ENCODE assay signal across 8 mouse cellular contexts in the genomic region with DNA sequence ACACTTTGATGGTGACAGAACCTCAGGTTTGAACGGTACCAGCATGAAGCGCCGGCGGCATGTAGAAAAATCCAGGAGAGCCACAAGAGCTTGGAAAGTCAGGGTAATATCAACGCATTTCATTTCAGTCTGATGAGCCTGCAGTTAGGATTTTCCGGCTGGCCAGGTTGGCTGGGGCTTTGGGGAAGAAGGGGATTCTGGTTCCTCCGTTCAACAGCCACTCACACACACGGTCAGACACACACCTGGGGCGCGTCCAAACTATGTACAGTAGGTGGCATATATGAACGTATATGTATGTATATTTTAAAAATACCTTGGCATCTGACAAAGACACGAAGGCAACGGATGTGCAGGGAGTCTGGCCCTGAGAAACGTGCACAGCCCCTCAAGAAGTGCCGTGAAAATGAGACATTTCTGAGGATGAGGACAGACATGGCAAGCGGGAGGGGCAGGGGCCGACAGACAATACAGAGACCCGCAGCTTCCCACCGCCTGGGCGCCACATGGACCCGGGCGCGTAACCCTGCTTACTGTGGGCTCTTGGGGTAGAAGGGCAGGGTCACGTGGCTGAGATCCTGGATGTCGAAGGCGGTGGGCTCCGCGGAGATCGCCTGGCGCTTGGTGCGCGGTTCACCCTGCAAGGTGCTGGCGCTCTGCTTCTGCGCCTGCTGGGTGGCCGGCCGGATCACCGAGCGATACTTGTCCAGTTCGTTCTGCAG.
DNase-seq lines count a peak whose midpoint lies in the region; ATAC-seq lines count a peak whose summit lies in the region.

No protein-coding gene starts in this region.

- 6% methylated on average over 39 of the region's 39 CpGs for WGBS in lung, embryonic 15.5 days
- WGBS in embryonic facial prominence, embryonic 10.5 days = 5% methylated on average over 39 of the region's 39 CpGs
- WGBS in heart, embryonic 16.5 days = 12% methylated on average over 39 of the region's 39 CpGs
- WGBS in midbrain, embryonic 15.5 days = 4% methylated on average over 39 of the region's 39 CpGs

- intact Hi-C loops in left cerebral cortex, postnatal 25 days (cut with DNase I) = loop anchor here (5.0 kb wide), 2 partner anchors 146 to 316 kb away; no protein-coding TSS in a partner anchor

- no peak for DNase-seq in lung, postnatal 36 days
- DNase-seq in embryonic facial prominence, embryonic 10.5 days (ENCODE audit: low spot score) = peak; percentile 77
- DNase-seq in left cerebral cortex, postnatal 25 days (ENCODE audit: low spot score in 2 of 2) = peak; percentile 50 to 62
- no peak for DNase-seq in c-Kit-positive CD71-positive TER-119-positive erythroid progenitor cells, embryonic 14.5 days (ENCODE audit: low spot score)

- 0 out of 2 replicates have a peak overlapping the region, but pooled peaks have one; percentile 44 for H3K27ac ChIP-seq in lung, embryonic 15.5 days
- H3K27ac ChIP-seq in embryonic facial prominence, embryonic 10.5 days (replicated peaks) = peak overlapping the region; percentile 81
- H3K27ac ChIP-seq in heart, embryonic 16.5 days (ENCODE audit: low read length) = no peak overlapping the region
- H3K27ac ChIP-seq in midbrain, embryonic 15.5 days = peak overlapping the region; percentile 82

- H3K4me3 ChIP-seq in lung, embryonic 15.5 days = peak overlapping the region; percentile 68
- H3K4me3 ChIP-seq in embryonic facial prominence, embryonic 10.5 days = peak overlapping the region; percentile 82
- H3K4me3 ChIP-seq in heart, embryonic 16.5 days (ENCODE audit: low read length) = peak overlapping the region; percentile 71
- peak overlapping the region; percentile 82 for H3K4me3 ChIP-seq in midbrain, embryonic 15.5 days

- peak overlapping the region; percentile 93 for H3K4me2 ChIP-seq in lung, embryonic 15.5 days
- H3K4me2 ChIP-seq in heart, embryonic 16.5 days (ENCODE audit: low read depth, low read length) = peak overlapping the region; percentile 72
- H3K4me2 ChIP-seq in midbrain, embryonic 15.5 days = peak overlapping the region; percentile 93

- peak; percentile 27 for ATAC-seq in lung, embryonic 15.5 days (ENCODE audit: borderline replicate concordance, extremely low read depth, low FRiP score, low TSS enrichment)
- ATAC-seq in heart, embryonic 16.5 days (replicated peaks; ENCODE audit: extremely low read depth, insufficient read depth, low FRiP score) = no peak; the same call in 1 of the 2 replicates
- peak; percentile 88 for ATAC-seq in midbrain, embryonic 15.5 days (replicated peaks)
- ATAC-seq in monocyte, adult 5-6 weeks (replicated peaks; ENCODE audit: insufficient number of reproducible peaks, low FRiP score, low TSS enrichment, poor library complexity, severe bottlenecking) = no peak

- H3K9ac ChIP-seq in lung, embryonic 15.5 days = peak overlapping the region; percentile 49
- H3K9ac ChIP-seq in heart, embryonic 16.5 days (ENCODE audit: low read length) = peak overlapping the region; percentile 71
- H3K9ac ChIP-seq in midbrain, embryonic 15.5 days = peak overlapping the region; percentile 76

- H3K4me1 ChIP-seq in lung, embryonic 15.5 days = peaks cover 13% of the 10 kb centered on the region
- peaks cover 20% of the 10 kb centered on the region for H3K4me1 ChIP-seq in embryonic facial prominence, embryonic 10.5 days
- H3K4me1 ChIP-seq in heart, embryonic 16.5 days (ENCODE audit: control insufficient read depth, insufficient read depth, low read length) = peaks cover 6% of the 10 kb centered on the region; the same call in 1 of the 2 replicates
- peaks cover 20% of the 10 kb centered on the region for H3K4me1 ChIP-seq in midbrain, embryonic 15.5 days

- H3K36me3 ChIP-seq in lung, embryonic 15.5 days = no peaks in the 10 kb centered on the region
- no peaks in the 10 kb centered on the region for H3K36me3 ChIP-seq in embryonic facial prominence, embryonic 10.5 days (replicated peaks)
- no peaks in the 10 kb centered on the region for H3K36me3 ChIP-seq in heart, embryonic 16.5 days (ENCODE audit: control insufficient read depth, insufficient read depth)
- no peaks in the 10 kb centered on the region for H3K36me3 ChIP-seq in midbrain, embryonic 15.5 days (replicated peaks)

- H3K27me3 ChIP-seq in lung, embryonic 15.5 days = peaks cover 11% of the 10 kb centered on the region; the same call in 1 of the 2 replicates
- H3K27me3 ChIP-seq in embryonic facial prominence, embryonic 10.5 days (replicated peaks; ENCODE audit: low read depth, poor library complexity, severe bottlenecking) = peaks cover 22% of the 10 kb centered on the region
- H3K27me3 ChIP-seq in heart, embryonic 16.5 days (ENCODE audit: control insufficient read depth, insufficient read depth, low read length) = no peaks in the 10 kb centered on the region
- no peaks in the 10 kb centered on the region for H3K27me3 ChIP-seq in midbrain, embryonic 15.5 days (replicated peaks)

- no peaks in the 10 kb centered on the region for H3K9me3 ChIP-seq in lung, embryonic 15.5 days
- H3K9me3 ChIP-seq in embryonic facial prominence, embryonic 10.5 days = no peaks in the 10 kb centered on the region
- H3K9me3 ChIP-seq in heart, embryonic 16.5 days (replicated peaks; ENCODE audit: control insufficient read depth, low read length) = no peaks in the 10 kb centered on the region
- H3K9me3 ChIP-seq in midbrain, embryonic 15.5 days = no peaks in the 10 kb centered on the region

Comparison
In these comparisons a context has a peak if more than half of its experiments do, and no peak if none do; other contexts are left out.
1. ATAC-seq: peak in lung, embryonic 15.5 days (single experiment) and midbrain, embryonic 15.5 days (single experiment); none in heart, embryonic 16.5 days (single experiment) and monocyte, adult 5-6 weeks (single experiment).
2. DNase-seq: peak in embryonic facial prominence, embryonic 10.5 days (single experiment) and left cerebral cortex, postnatal 25 days (2 of 2); none in lung, postnatal 36 days (single experiment) and c-Kit-positive CD71-positive TER-119-positive erythroid progenitor cells, embryonic 14.5 days (single experiment).
3. Peak in every context shown above with its lines, with median percentiles within 50 percentile points of each other: H3K4me2 ChIP-seq, H3K4me3 ChIP-seq and H3K9ac ChIP-seq.